Mouse (Mus musculus) stomach, postnatal 0 days (tissue): ENCODE results near the gene Glp2r. TPM values are rescaled to one million over a fixed set of nuclear protein-coding genes. Genes with fewer than 3 reads are reported as not detected.

Source experiments
- ATAC-seq: fragments of 200-750 bp; cut with Nextera tagmentation; 2 replicates; pipeline ENCODE4 v1.8.0; 2017; ENCODE audit not compliant: low FRiP score, low TSS enrichment
- DNase-seq: peaks from one replicate; pipeline ENCODE4 v3.0.0-alpha.2; 2016; ENCODE audit warnings: low spot score
- H3K27ac ChIP-seq: fragments of 300-500 bp; sonication (generic); replicated peaks from 2 replicates; pipeline ENCODE4 v1.5.1; 2014; ENCODE audit warnings: mild to moderate bottlenecking, control low read depth
- H3K27me3 ChIP-seq: fragments of 300-500 bp; sonication (generic); 2 replicates; pipeline ENCODE4 v1.6.1; 2014; ENCODE audit warnings: low read length; ENCODE audit not compliant: control insufficient read depth, insufficient read depth
- H3K36me3 ChIP-seq: fragments of 300-500 bp; sonication (generic); 2 replicates; pipeline ENCODE4 v1.6.1; 2014; ENCODE audit warnings: low read length, mixed read lengths; ENCODE audit not compliant: control insufficient read depth, insufficient read depth
- H3K4me1 ChIP-seq: fragments of 300-500 bp; sonication (generic); replicated peaks from 2 replicates; pipeline ENCODE4 v1.6.1; 2014; ENCODE audit warnings: antibody characterized with exemption; ENCODE audit not compliant: control insufficient read depth, insufficient read depth
- H3K4me2 ChIP-seq: fragments of 300-500 bp; sonication (generic); replicated peaks from 2 replicates; pipeline ENCODE4 v1.6.1; 2014; ENCODE audit warnings: low read depth, mild to moderate bottlenecking, control low read depth, moderate library complexity
- H3K4me3 ChIP-seq: fragments of 300-500 bp; sonication (generic); 2 replicates; pipeline ENCODE4 v1.5.1; 2014; ENCODE audit warnings: low read depth, low read length, control low read depth
- H3K9ac ChIP-seq: fragments of 300-500 bp; sonication (generic); 2 replicates; pipeline ENCODE4 v1.6.1; 2014; ENCODE audit warnings: mild to moderate bottlenecking, low read length, control low read depth, mixed read lengths
- H3K9me3 ChIP-seq: fragments of 300-500 bp; sonication (generic); 2 replicates; pipeline ENCODE4 v1.6.1; 2016; ENCODE audit warnings: low read length; ENCODE audit not compliant: control insufficient read depth
- CTCF ChIP-seq: IDR thresholded peaks from 2 replicates; pipeline ENCODE4 v1.5.1; 2016; ENCODE audit warnings: antibody characterized with exemption, low read depth, mild to moderate bottlenecking, moderate library complexity
- EP300 ChIP-seq: optimal IDR thresholded peaks from 2 replicates; pipeline ENCODE3; 2016; ENCODE audit warnings: antibody characterized with exemption
- WGBS: fragments of 180-500 bp; shearing (Covaris S2); extraction: QIAGEN DNeasy Blood & Tissue Kit; methylation state at CpG from one replicate; pipeline ENCODE4 v1.1.7; 2014; 5-methylcytosine and 5-hydroxymethylcytosine counted together
- polyA plus RNA-seq: library from polyadenylated mRNA; unstranded; fragments of >200 nt; fragmentation: Nextera tagmentation; extraction: Ambion mirVana; gene quantifications from 2 replicates; pipeline ENCODE4 v1.2.1, GENCODE M21; 2015

Glp2r gene
- polyA plus RNA-seq, 1 experiment from 2014 or later, result 0.50 TPM

DNA sequence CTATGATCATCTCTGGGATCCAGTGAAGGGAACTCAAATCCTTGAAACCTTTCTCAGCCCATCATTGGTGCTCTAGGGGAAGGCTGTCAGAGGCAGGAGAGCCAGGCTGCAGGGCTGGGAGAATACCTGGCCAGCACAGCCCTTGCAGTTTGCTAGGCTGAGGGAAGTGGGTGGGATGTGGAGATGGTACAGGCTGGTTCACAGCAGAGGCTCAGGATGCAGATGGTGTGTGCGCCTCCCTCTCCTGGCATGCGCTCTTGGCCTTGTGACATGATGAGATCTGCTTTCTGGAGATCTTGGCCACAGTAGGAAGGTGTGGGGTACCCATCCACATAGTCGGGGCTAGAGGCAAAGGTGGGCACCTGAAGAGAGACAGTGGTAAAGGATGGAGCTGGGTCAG, 106.7 kb downstream of the Glp2r start:
- no peak overlapping the region for H3K4me2 ChIP-seq
- no peak for TF ChIP-seq EP300
- no peak for TF ChIP-seq CTCF
- no peaks in the 10 kb centered on the region for H3K4me1 ChIP-seq
- no peak overlapping the region for H3K27ac ChIP-seq
- no peaks in the 10 kb centered on the region for H3K27me3 ChIP-seq
- no peak overlapping the region for H3K4me3 ChIP-seq
- H3K9ac ChIP-seq, result no peak overlapping the region
- no peaks in the 10 kb centered on the region for H3K36me3 ChIP-seq
- 77% methylated on average over 3 of the region's 3 CpGs for WGBS
- no peak for DNase-seq
- no peaks in the 10 kb centered on the region for H3K9me3 ChIP-seq
- no peak for ATAC-seq

DNA sequence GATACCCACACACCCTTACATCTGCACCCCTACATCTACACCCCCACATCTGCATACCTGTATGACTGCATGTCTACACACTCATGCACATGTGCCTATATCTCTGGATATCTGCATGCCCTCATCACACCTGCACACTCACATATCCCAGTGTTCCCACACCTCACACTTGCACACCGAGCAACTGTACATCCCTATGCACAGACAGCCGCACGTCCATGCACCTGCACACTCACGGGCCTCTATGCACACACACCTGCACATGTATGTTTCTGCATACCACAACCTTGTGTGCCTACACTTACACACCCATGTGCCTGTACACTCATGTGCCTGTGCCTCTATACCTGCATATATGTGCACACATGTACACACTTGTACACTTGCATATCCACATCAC, 107.5 kb downstream of the Glp2r start:
- 91% methylated on average over 4 of the region's 4 CpGs for WGBS
- H3K4me1 ChIP-seq, result no peaks in the 10 kb centered on the region
- no peaks in the 10 kb centered on the region for H3K27me3 ChIP-seq
- no peak overlapping the region for H3K27ac ChIP-seq
- no peak overlapping the region for H3K4me2 ChIP-seq
- DNase-seq, result no peak
- no peak overlapping the region for H3K9ac ChIP-seq
- no peak for ATAC-seq
- no peak overlapping the region for H3K4me3 ChIP-seq
- no peaks in the 10 kb centered on the region for H3K36me3 ChIP-seq
- H3K9me3 ChIP-seq, result no peaks in the 10 kb centered on the region
- TF ChIP-seq EP300, result no peak
- TF ChIP-seq CTCF, result no peak

DNA sequence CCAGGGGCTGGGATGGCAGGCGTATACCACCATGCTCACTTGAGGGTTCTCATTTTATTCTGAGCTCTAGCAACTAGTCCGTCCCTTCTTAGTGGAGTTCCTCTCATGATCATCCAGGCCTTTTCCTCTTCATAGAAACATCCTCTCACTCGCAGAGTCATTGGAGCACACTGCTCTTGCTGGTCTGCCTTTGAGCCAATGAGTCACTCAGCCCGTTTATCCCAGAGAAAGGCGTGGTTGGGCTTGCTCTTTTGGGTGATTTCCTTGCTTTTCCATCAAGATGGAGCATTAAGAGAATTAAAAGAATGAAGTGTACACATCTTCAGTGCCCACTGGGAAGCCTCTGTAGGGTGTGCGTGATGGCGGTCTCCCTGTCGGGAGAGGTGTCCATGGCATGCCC, 109.5 kb downstream of the Glp2r start:
- Histone ChIP-seq H3K27ac (no peak overlapping the region), H3K4me1 (no peaks in the 10 kb centered on the region), H3K36me3 (no peaks in the 10 kb centered on the region), H3K9me3 (no peaks in the 10 kb centered on the region), H3K9ac (no peak overlapping the region), H3K27me3 (no peaks in the 10 kb centered on the region), H3K4me3 (no peak overlapping the region), H3K4me2 (no peak overlapping the region)
- ATAC-seq (no peak), DNase-seq (no peak)
- TF ChIP-seq CTCF, result no peak
- TF ChIP-seq EP300, result no peak
- 82% methylated on average over 8 of the region's 8 CpGs for WGBS

DNA sequence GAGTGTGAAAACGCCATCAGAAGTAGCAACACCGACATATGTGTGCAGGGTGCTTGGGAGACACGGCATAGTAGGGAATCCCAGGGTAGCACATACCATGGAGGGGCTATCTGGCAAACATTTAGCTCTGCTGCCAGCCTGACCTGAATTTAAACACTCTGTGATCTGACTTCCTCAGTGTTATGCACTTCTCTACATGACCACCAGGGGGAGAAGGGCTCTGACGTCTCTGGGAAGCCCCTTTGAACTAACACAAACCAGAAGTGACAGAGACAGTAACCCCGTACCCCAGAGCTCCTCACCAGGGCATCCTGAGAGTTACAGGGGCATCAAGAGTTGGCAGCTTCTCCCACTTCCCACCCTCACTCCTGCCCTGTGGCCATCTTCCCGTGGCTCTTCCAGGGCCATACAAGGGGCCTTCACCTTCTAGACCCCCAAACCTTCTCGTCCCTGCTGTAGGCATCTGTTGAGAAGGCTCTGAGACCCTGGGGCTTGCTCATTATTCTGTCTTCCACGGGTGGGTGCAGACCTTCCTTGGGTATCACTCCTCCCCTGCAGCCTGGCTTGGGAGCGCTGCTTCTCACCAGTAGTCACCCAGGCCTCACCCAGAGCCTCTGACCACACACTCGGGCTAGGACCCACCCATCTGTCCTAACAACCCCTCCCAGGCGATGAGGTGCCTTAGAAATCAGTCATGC, 113.1 kb downstream of the Glp2r start:
- no peak for ATAC-seq
- DNase-seq, result peak; percentile 34
- 43% methylated on average over 11 of the region's 11 CpGs for WGBS

DNA sequence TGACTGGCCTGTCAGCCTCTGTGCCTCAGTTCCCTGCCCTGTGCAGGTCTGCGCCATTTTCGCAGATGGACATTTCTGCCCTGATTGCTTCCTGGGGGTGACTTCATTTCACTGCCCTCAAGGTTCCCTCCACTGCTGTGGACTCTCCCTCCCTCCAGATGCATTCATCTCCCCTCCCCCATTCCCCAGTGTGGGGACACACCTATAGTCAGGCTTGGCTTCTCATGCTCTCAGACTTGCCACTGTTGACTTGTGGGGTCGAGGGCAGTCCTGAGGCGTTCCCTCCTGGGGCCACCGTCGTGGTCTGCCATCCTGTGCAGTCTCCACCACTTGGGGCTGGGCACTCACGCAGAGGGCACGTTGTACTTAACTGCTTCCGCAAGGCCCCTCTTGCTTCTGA, 114.1 kb downstream of the Glp2r start:
- Histone ChIP-seq H3K4me2 (no peak overlapping the region), H3K4me1 (no peaks in the 10 kb centered on the region), H3K9ac (no peak overlapping the region), H3K27ac (no peak overlapping the region), H3K4me3 (no peak overlapping the region), H3K27me3 (no peaks in the 10 kb centered on the region), H3K9me3 (no peaks in the 10 kb centered on the region), H3K36me3 (no peaks in the 10 kb centered on the region)
- no peak for ATAC-seq
- no peak for TF ChIP-seq CTCF
- no peak for TF ChIP-seq EP300
- WGBS, result 69% methylated on average over 9 of the region's 9 CpGs
- no peak for DNase-seq

More for the DNA sequence above, 113.1 kb downstream of the Glp2r start:
- Histone ChIP-seq H3K9me3 (no peaks in the 10 kb centered on the region), H3K36me3 (no peaks in the 10 kb centered on the region), H3K27ac (no peak overlapping the region), H3K4me1 (no peaks in the 10 kb centered on the region), H3K4me2 (no peak overlapping the region), H3K9ac (no peak overlapping the region), H3K27me3 (no peaks in the 10 kb centered on the region), H3K4me3 (no peak overlapping the region)
- no peak for TF ChIP-seq EP300
- peak; percentile 88 for TF ChIP-seq CTCF

DNA sequence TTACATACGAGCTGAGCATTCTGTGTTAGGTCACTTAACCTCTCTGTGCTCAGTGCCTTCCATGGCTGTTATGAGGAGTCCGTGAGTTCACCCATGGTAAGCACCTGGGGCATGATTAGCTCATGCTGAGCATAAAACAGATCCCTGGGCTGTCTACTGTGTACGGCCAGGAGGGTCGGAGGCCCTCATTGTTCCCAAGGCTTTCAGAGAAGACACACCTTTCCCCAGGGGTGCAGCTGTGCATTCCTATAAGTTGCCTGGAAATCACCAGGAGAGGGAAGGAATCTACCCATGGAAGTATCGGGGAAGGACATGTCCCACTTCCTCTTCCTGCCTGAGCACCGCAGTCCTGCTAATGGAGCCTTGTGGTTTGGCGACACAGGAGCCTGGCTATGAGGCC, 114.6 kb downstream of the Glp2r start:
- DNase-seq (no peak), ATAC-seq (no peak)
- TF ChIP-seq CTCF (no peak), EP300 (no peak)
- no peaks in the 10 kb centered on the region for H3K4me1 ChIP-seq
- no peak overlapping the region for H3K9ac ChIP-seq
- H3K27me3 ChIP-seq, result no peaks in the 10 kb centered on the region
- no peaks in the 10 kb centered on the region for H3K36me3 ChIP-seq
- no peaks in the 10 kb centered on the region for H3K9me3 ChIP-seq
- WGBS, result 78% methylated on average over 7 of the region's 7 CpGs
- H3K4me2 ChIP-seq, result no peak overlapping the region
- no peak overlapping the region for H3K4me3 ChIP-seq
- H3K27ac ChIP-seq, result no peak overlapping the region
